Mouse (Mus musculus): ENCODE results near the gene Gm13305.
"Not testable (repeated sequence)": the region's sequence is repeated elsewhere in the genome, so short reads cannot be mapped to it uniquely, and the experiment has no call there.

DNA sequence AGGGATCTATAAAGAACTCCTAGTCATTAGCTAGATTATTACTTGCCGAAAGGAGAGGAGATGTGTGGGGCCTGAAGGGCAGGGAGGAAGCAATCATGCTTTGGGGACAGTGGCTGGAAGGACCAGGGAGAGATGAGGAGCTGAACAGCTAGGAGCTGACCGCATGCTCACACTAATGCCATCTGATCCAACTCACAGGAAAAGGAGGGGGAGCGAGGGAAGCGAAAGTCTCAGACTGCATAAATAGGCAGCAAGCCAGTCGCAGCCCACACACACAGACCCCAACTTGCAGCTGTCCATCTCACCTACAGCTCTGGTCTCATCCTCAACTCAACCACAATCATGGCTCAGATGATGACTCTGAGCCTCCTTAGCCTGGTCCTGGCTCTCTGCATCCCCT lies 53.9 kb downstream of the Gm13305 start, which contains the start of gene Gm13304:
- TF ChIP-seq EP300, CTCF (IDR thresholded peaks at IDR 0.05; ENCODE audit: low read depth): not testable (repeated sequence)
